Mouse (Mus musculus) kidney, embryonic 15.5 days (tissue): ENCODE measurements at regions not wholly inside any gene's neighbourhood (a gene's known extent, or its start where the extent isn't known, plus 50 kb on each side); places are given as distances from the start of the nearest gene placed in this dataset.

ENCODE experiments used
- ATAC-seq: fragments of 200-750 bp; cut with Nextera tagmentation; replicated peaks from 2 replicates; pipeline ENCODE4 v1.8.0; 2017; ENCODE audit warnings: moderate TSS enrichment; ENCODE audit not compliant: low FRiP score
- H3K27ac ChIP-seq: fragments of 300-500 bp; sonication (generic); 2 replicates; pipeline ENCODE4 v1.5.1; 2015; ENCODE audit warnings: mild to moderate bottlenecking, inconsistent platforms
- H3K27me3 ChIP-seq: fragments of 300-500 bp; sonication (generic); 2 replicates; pipeline ENCODE4 v1.6.1; 2015; ENCODE audit warnings: inconsistent platforms
- H3K36me3 ChIP-seq: fragments of 300-500 bp; sonication (generic); 2 replicates; pipeline ENCODE4 v1.6.1; 2015; ENCODE audit warnings: inconsistent platforms
- H3K4me1 ChIP-seq: fragments of 300-500 bp; sonication (generic); 2 replicates; pipeline ENCODE4 v1.6.1; 2015; ENCODE audit warnings: inconsistent platforms
- H3K4me2 ChIP-seq: fragments of 300-500 bp; sonication (generic); 2 replicates; pipeline ENCODE4 v1.6.1; 2015; ENCODE audit warnings: moderate library complexity, mild to moderate bottlenecking, inconsistent platforms
- H3K4me3 ChIP-seq: fragments of 300-500 bp; sonication (generic); replicated peaks from 2 replicates; pipeline ENCODE4 v1.5.1; 2015; ENCODE audit warnings: mild to moderate bottlenecking, inconsistent platforms
- H3K9ac ChIP-seq: fragments of 300-500 bp; sonication (generic); 2 replicates; pipeline ENCODE4 v1.6.1; 2015; ENCODE audit warnings: mild to moderate bottlenecking, inconsistent platforms
- H3K9me3 ChIP-seq: fragments of 300-500 bp; sonication (generic); replicated peaks from 2 replicates; pipeline ENCODE4 v1.6.1; 2016; ENCODE audit warnings: inconsistent platforms
- WGBS: fragments of 180-500 bp; shearing (Covaris S2); methylation state at CpG from one replicate; pipeline ENCODE4 v1.1.7; 2015; ENCODE audit warnings: mixed read lengths; 5-methylcytosine and 5-hydroxymethylcytosine counted together

DNA sequence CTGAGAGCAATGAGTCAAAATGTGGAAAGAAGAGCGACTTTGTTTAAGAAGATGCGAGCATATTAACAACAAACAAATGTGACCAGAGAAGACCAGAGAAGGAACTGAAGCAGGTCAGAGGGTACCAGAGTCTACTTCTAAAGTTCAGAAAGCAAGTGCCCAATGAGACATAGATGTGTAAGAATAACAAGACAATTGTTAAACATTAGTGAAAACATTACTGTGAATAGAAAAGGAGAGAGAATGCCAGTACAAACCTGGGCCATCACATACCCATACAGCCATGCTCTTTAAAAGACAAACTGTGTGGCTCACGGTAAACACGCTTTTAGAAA is 214.8 kb upstream of the Tbl1xr1 start:
- H3K9ac ChIP-seq: no peak overlapping the region
- no peak overlapping the region for H3K4me2 ChIP-seq
- H3K9me3 ChIP-seq: no peaks in the 10 kb centered on the region
- no peak overlapping the region for H3K4me3 ChIP-seq
- H3K36me3 ChIP-seq: no peaks in the 10 kb centered on the region
- WGBS: 85% methylated on average over 4 of the region's 4 CpGs
- no peak for ATAC-seq
- H3K4me1 ChIP-seq: no peaks in the 10 kb centered on the region
- no peak overlapping the region for H3K27ac ChIP-seq
- no peaks in the 10 kb centered on the region for H3K27me3 ChIP-seq

DNA sequence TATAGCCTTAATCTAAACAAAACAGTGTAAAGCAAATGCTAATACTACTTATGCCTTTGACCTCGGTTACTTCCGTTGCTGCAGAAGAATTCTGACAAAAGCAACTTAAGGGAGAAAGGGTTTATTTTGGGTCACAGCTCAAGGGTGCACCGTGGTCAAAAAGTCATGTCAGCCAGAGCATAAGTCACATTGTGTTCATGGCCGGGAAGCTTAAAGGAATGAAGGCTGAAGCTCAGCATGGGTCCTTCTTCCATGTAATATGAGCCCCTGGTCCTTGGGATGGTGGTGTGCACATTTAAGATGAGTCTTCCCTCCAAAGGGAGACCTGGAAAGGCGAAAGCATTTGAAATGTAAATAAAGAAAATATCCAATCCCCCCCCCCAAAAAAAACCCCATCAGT is 212.1 kb upstream of the Tbl1xr1 start:
- no peak overlapping the region for H3K9ac ChIP-seq
- H3K9me3 ChIP-seq: no peaks in the 10 kb centered on the region
- H3K4me3 ChIP-seq: no peak overlapping the region
- H3K27ac ChIP-seq: no peak overlapping the region
- H3K4me1 ChIP-seq: no peaks in the 10 kb centered on the region
- H3K27me3 ChIP-seq: no peaks in the 10 kb centered on the region
- no peak for ATAC-seq
- H3K36me3 ChIP-seq: no peaks in the 10 kb centered on the region
- 22% methylated on average over 5 of the region's 5 CpGs for WGBS
- H3K4me2 ChIP-seq: no peak overlapping the region

DNA sequence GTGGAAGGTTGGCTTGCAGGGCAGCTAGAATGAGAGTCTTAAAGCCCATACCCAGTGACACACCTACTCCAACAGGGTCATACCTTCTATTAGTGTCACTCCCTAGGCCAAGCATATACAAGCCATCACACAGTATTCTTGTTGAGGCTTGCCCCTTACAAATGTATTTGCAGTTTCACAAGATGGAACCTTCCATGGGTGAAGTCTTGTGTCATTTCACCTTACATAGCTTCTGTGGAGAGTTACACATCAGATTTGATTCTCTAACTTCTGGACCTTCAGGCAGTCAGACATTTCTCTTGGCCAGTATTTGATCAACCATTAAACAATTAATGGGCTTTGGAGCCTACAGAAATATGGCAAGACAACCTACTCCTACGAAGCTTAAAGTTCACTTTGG is 210.6 kb upstream of the Tbl1xr1 start:
- Histone ChIP-seq H3K36me3 (no peaks in the 10 kb centered on the region), H3K4me2 (no peak overlapping the region), H3K27me3 (no peaks in the 10 kb centered on the region), H3K27ac (no peak overlapping the region), H3K9ac (no peak overlapping the region), H3K4me3 (no peak overlapping the region), H3K4me1 (no peaks in the 10 kb centered on the region), H3K9me3 (no peaks in the 10 kb centered on the region)
- no peak for ATAC-seq
- 69% methylated on average over 1 of the region's 1 CpGs for WGBS

DNA sequence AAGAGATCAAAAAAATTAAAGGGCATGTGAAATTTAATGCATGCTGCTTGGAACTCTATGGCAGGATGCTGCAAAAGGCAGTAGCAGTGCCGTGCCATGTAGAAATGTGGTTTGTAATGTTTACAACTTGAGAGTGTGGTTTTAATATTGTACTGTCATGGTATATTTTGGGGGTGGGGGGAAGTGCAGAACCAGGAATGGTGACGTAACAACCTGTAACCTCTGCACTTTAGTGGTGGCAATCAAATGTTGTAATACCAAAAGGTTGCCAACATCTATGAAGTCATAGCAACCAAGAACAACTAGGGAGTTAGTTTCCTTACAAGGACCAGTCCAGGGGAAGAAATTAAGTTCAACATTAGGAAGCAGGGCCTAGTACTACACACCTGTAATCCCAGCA is 198.1 kb upstream of the Tbl1xr1 start:
- H3K4me3 ChIP-seq: no peak overlapping the region
- H3K9me3 ChIP-seq: no peaks in the 10 kb centered on the region
- H3K27me3 ChIP-seq: no peaks in the 10 kb centered on the region
- H3K4me1 ChIP-seq: no peaks in the 10 kb centered on the region
- no peak overlapping the region for H3K4me2 ChIP-seq
- ATAC-seq: no peak
- H3K27ac ChIP-seq: no peak overlapping the region
- 87% methylated on average over 2 of the region's 2 CpGs for WGBS
- H3K9ac ChIP-seq: no peak overlapping the region
- no peaks in the 10 kb centered on the region for H3K36me3 ChIP-seq

DNA sequence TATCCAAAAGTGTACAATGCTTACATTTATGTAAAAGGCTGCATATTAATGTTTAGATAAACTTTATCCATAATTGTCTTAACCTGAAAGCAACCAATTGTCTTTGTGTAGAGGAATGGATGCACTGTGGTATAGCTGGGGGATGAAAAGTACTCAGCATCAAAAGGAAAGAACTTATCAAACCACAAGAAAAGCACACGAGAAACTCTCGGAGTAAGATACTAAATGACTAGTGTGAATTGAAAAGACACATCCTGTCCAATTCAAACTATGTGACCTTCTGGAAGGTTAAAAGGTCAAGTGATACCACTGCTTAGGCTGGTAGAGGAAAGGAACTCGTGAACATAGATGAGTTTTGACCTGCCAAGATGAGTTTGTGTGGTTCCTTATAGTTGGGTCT is 192.2 kb upstream of the Tbl1xr1 start:
- ATAC-seq: no peak
- WGBS: 80% methylated on average over 3 of the region's 3 CpGs

DNA sequence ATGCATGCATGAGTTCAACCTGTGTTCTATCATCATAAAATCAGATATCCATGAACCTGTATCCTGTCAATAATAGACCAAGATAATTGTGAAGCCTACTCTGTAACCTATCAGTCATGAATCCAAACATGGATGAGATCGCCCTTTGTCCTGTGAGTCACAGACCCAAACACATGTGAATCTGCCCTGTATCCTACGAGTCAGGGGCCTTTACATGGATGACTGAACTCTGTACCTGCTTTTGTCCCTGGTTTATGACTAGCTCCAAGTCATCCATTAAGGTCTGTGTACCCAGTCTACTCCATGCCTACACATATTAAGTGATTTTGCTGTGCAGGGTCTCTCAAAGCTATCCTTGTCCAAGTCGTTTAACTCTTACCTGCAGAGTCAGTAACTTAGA is 187.7 kb upstream of the Tbl1xr1 start:
- WGBS: 82% methylated on average over 3 of the region's 3 CpGs
- H3K4me2 ChIP-seq: no peak overlapping the region
- no peak overlapping the region for H3K4me3 ChIP-seq
- H3K27ac ChIP-seq: no peak overlapping the region
- H3K4me1 ChIP-seq: peaks cover 14% of the 10 kb centered on the region; the same call in 1 of the 2 replicates
- H3K9ac ChIP-seq: no peak overlapping the region
- no peaks in the 10 kb centered on the region for H3K27me3 ChIP-seq
- no peaks in the 10 kb centered on the region for H3K9me3 ChIP-seq
- H3K36me3 ChIP-seq: no peaks in the 10 kb centered on the region
- ATAC-seq: no peak

More for the DNA sequence above, 192.2 kb upstream of the Tbl1xr1 start:
- no peak overlapping the region for H3K4me3 ChIP-seq
- no peaks in the 10 kb centered on the region for H3K27me3 ChIP-seq
- H3K9ac ChIP-seq: no peak overlapping the region
- H3K36me3 ChIP-seq: no peaks in the 10 kb centered on the region
- H3K4me1 ChIP-seq: no peaks in the 10 kb centered on the region
- H3K9me3 ChIP-seq: no peaks in the 10 kb centered on the region
- no peak overlapping the region for H3K27ac ChIP-seq
- H3K4me2 ChIP-seq: no peak overlapping the region

DNA sequence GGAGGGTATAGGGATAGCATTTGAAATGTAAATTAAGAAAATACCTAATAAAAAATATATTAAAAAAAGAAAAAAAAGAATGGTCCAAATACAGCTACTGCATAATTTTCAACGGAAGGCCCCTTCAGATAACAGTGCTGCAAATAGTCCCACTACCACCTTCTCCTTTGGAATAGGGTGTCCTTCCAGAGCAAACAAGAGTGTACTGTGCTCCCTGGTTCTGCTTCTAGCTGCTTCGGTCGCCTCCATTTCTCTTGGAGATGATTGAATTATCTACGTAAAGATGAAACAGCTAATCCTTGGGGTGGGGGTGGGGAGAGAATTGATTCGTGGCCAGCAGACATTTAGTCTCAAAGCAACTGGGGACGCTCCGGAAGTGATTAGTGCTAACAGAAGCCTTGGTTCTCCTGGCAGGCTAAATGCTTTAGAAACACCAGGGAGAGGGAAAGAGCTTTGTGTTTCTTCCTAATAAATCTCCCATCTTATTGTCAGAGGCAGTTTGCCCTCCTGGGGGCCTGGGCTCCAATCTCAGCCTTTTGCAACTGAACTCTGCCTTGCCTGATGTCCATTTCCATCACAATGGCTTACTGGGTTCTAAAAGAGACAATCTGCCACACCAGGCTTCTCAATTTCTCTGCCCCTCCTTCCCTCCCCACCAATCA is 184.5 kb upstream of the Tbl1xr1 start:
- Histone ChIP-seq H3K27me3 (no peaks in the 10 kb centered on the region), H3K4me3 (no peak overlapping the region), H3K9ac (no peak overlapping the region), H3K4me2 (no peak overlapping the region), H3K9me3 (no peaks in the 10 kb centered on the region), H3K36me3 (no peaks in the 10 kb centered on the region), H3K4me1 (peaks cover 18% of the 10 kb centered on the region; the same call in 1 of the 2 replicates), H3K27ac (no peak overlapping the region)
- 24% methylated on average over 7 of the region's 7 CpGs for WGBS
- no peak for ATAC-seq

DNA sequence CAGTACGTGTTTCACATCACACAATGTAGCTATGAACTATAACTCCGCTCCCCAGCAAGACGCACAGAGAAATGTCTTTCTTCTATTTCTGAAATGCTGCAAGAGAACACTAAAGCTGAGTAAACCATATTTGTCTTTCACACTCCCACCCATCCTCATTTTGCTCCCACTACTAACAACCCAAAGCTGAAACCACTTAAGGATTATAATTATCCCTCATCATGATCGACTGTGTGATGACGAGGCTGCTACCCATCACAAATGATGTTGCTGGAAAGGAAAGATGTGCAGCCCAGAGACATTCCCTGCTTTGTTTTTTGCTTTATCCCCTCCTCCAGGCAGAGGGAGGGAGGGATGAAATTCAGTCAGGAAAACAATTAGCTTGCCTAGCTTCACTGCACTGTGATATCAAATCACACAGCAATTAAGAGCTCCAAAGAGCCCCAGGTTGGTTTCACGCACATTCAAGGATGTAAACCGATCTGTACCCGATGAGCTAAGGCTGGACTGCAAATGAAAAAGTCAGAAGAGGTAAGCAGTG is 183.5 kb upstream of the Tbl1xr1 start:
- ATAC-seq: peak; percentile 72; the same call in 1 of the 2 replicates
- H3K9me3 ChIP-seq: no peaks in the 10 kb centered on the region
- H3K9ac ChIP-seq: no peak overlapping the region
- H3K27me3 ChIP-seq: no peaks in the 10 kb centered on the region
- no peak overlapping the region for H3K4me3 ChIP-seq
- no peaks in the 10 kb centered on the region for H3K36me3 ChIP-seq
- H3K4me2 ChIP-seq: no peak overlapping the region
- 28% methylated on average over 8 of the region's 8 CpGs for WGBS
- 0 out of 2 replicates have a peak overlapping the region, but pooled peaks have one; percentile 45 for H3K27ac ChIP-seq
- H3K4me1 ChIP-seq: peaks cover 18% of the 10 kb centered on the region; the same call in 1 of the 2 replicates

DNA sequence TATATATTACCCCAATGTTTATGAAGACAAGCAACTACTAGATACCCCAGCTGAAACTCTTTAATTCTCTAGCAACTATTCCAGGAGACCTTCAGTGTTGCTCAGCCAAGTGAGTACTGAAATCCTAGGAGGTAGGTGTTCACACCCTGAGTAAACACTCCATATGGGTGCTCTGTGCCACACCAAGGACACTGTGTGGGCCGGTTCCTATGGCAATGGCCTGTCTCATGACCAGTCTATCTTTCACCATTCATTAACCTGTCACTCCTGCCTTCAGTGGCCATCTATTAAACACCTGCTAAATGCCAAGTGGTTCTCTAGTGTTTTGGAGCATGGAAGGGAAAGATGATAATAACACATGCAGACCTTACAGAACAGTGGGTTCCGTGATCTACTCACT is 180.9 kb upstream of the Tbl1xr1 start:
- H3K4me2 ChIP-seq: no peak overlapping the region
- H3K9ac ChIP-seq: no peak overlapping the region
- 54% methylated on average over 2 of the region's 2 CpGs for WGBS
- no peak overlapping the region for H3K27ac ChIP-seq
- H3K4me3 ChIP-seq: no peak overlapping the region
- H3K4me1 ChIP-seq: peaks cover 18% of the 10 kb centered on the region; the same call in 1 of the 2 replicates
- H3K36me3 ChIP-seq: no peaks in the 10 kb centered on the region
- H3K9me3 ChIP-seq: no peaks in the 10 kb centered on the region
- ATAC-seq: peak; percentile 95
- no peaks in the 10 kb centered on the region for H3K27me3 ChIP-seq

DNA sequence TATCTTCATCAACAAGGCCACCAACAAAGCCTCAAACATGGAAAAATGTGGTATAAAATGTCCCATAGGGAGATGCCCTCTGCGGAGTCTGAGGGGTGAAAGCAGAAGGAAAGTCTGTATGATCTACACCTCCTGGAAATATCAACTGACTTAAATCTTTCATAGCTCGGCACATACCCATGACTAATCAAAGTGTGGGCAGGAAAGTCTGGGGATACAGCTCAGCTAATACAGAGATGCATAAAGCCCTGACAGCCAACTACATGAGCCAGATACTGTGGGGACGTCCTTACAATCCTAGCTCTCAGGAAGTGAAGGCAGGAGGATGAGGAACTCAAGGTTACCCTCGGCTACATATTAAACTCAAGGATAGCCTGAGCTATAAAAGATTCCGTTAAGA is 178.2 kb upstream of the Tbl1xr1 start:
- Histone ChIP-seq H3K9me3 (no peaks in the 10 kb centered on the region), H3K9ac (no peak overlapping the region), H3K4me3 (no peak overlapping the region), H3K4me2 (no peak overlapping the region), H3K27me3 (no peaks in the 10 kb centered on the region), H3K4me1 (peaks cover 9% of the 10 kb centered on the region; the same call in 1 of the 2 replicates), H3K27ac (no peak overlapping the region), H3K36me3 (no peaks in the 10 kb centered on the region)
- 73% methylated on average over 5 of the region's 5 CpGs for WGBS
- no peak for ATAC-seq

DNA sequence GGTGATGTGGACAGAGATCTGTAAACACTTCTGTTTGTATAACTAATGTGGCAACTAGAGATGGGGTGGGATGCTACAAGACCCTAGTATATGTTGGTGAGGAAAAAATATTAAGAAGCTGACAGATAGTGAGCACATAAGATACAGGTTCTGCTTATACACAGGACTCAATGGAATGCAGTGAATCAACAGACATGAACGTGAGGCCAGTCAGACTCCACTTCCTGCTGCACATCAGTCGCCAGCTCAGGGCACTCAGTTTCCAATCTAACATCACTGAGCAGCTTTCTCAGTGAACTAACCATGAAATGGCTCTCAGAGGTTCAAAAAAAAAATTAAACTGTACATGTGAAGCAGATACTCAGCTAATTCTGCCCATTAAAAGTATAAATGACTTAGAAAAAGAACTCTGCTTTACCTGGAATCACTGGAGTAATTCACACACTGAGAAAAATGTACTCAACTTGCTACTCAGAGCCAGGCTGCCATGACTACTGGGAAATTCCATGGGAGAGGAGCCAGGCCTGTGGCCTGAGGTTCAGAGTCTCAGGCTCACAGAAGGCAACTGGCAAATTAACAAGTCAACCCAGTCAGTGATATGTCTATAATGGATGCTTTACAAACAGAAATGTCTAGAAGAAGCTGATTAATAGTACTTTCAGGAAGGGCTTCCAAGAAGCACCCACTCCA is 170.9 kb upstream of the Tbl1xr1 start:
- Histone ChIP-seq H3K9ac (no peak overlapping the region), H3K36me3 (no peaks in the 10 kb centered on the region), H3K27me3 (no peaks in the 10 kb centered on the region), H3K4me1 (no peaks in the 10 kb centered on the region), H3K27ac (no peak overlapping the region), H3K9me3 (no peaks in the 10 kb centered on the region), H3K4me2 (no peak overlapping the region), H3K4me3 (no peak overlapping the region)
- 50% methylated on average over 2 of the region's 2 CpGs for WGBS
- ATAC-seq: no peak

DNA sequence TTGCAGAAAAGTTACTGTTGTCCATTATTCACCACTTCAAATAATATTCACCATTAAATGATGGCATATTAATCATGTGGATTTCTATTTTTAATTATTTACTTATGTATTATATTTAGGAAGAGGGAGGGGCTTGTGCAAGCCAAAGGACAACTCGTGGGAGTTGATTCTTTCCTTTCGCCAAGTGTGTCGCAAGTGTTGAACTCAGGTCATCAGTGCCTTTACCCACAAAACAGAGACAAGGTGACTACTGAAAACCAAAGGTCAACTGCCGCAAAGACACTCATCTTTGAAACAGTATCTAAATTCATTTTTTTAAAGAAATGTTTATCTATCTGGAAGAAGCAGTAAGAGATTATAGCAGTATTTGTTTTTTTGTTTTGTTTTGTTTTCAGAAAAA is 167.6 kb upstream of the Tbl1xr1 start:
- H3K4me3 ChIP-seq: no peak overlapping the region
- H3K4me2 ChIP-seq: no peak overlapping the region
- no peaks in the 10 kb centered on the region for H3K27me3 ChIP-seq
- H3K27ac ChIP-seq: no peak overlapping the region
- no peaks in the 10 kb centered on the region for H3K36me3 ChIP-seq
- no peaks in the 10 kb centered on the region for H3K4me1 ChIP-seq
- no peak for ATAC-seq
- 90% methylated on average over 4 of the region's 4 CpGs for WGBS
- no peak overlapping the region for H3K9ac ChIP-seq
- no peaks in the 10 kb centered on the region for H3K9me3 ChIP-seq
